Mouse (Mus musculus): ENCODE measurements around the gene Hydin. TPM values are rescaled to one million over a fixed set of nuclear protein-coding genes. Genes with fewer than 3 reads are reported as not detected.
"Not testable (repeated sequence)": the region's sequence is repeated elsewhere in the genome, so short reads cannot be mapped to it uniquely, and the experiment has no call there.

Gene Hydin
- total RNA-seq, 2 experiments from 2014 or later, result not detected

GRCm38 (mm10) chr8:110496286-110496685 lies 229.5 kb downstream of the Hydin start:
- ATAC-seq (replicated peaks; ENCODE audit: low FRiP score, low TSS enrichment, poor library complexity, severe bottlenecking), result no peak

- peak; percentile 65 for ATAC-seq (replicated peaks; ENCODE audit: low FRiP score, low TSS enrichment, poor library complexity, severe bottlenecking)
These were observed 233.5 kb downstream of the Hydin start for GRCm38 (mm10) chr8:110500253-110500652.

- ATAC-seq (replicated peaks; ENCODE audit: low FRiP score, low TSS enrichment, poor library complexity, severe bottlenecking), result no peak
These were observed 233.9 kb downstream of the Hydin start for GRCm38 (mm10) chr8:110500661-110501060.

GRCm38 (mm10) chr8:110501330-110501729 lies 234.6 kb downstream of the Hydin start:
- no peak for ATAC-seq (replicated peaks; ENCODE audit: low FRiP score, low TSS enrichment, poor library complexity, severe bottlenecking)

GRCm38 (mm10) chr8:110502880-110503279 lies 236.1 kb downstream of the Hydin start:
- no peak for ATAC-seq (replicated peaks; ENCODE audit: low FRiP score, low TSS enrichment, poor library complexity, severe bottlenecking)

GRCm38 (mm10) chr8:110508766-110509165 lies 242.0 kb downstream of the Hydin start:
- no peak for ATAC-seq (replicated peaks; ENCODE audit: low FRiP score, low TSS enrichment, poor library complexity, severe bottlenecking)

- no peak for ATAC-seq (replicated peaks; ENCODE audit: low FRiP score, low TSS enrichment, poor library complexity, severe bottlenecking)
These were observed 253.0 kb downstream of the Hydin start for GRCm38 (mm10) chr8:110519790-110520189.

GRCm38 (mm10) chr8:110521851-110522250 lies 255.1 kb downstream of the Hydin start:
- no peak for ATAC-seq (replicated peaks; ENCODE audit: low FRiP score, low TSS enrichment, poor library complexity, severe bottlenecking)

GRCm38 (mm10) chr8:110522495-110522894 lies 255.7 kb downstream of the Hydin start:
- ATAC-seq (replicated peaks; ENCODE audit: low FRiP score, low TSS enrichment, poor library complexity, severe bottlenecking), result not testable (repeated sequence)

GRCm38 (mm10) chr8:110522985-110523384 lies 256.2 kb downstream of the Hydin start:
- no peak for ATAC-seq (replicated peaks; ENCODE audit: low FRiP score, low TSS enrichment, poor library complexity, severe bottlenecking)

- ATAC-seq (replicated peaks; ENCODE audit: low FRiP score, low TSS enrichment, poor library complexity, severe bottlenecking), result no peak
These were observed 258.5 kb downstream of the Hydin start for GRCm38 (mm10) chr8:110525229-110525628.

GRCm38 (mm10) chr8:110530008-110530762 lies 263.4 kb downstream of the Hydin start:
- ATAC-seq (replicated peaks; ENCODE audit: low FRiP score, low TSS enrichment, poor library complexity, severe bottlenecking), result no peak

- no peak for ATAC-seq (replicated peaks; ENCODE audit: low FRiP score, low TSS enrichment, poor library complexity, severe bottlenecking)
These were observed 267.0 kb downstream of the Hydin start for GRCm38 (mm10) chr8:110533781-110534180.

GRCm38 (mm10) chr8:110537849-110538248 lies 271.1 kb downstream of the Hydin start:
- ATAC-seq (replicated peaks; ENCODE audit: low FRiP score, low TSS enrichment, poor library complexity, severe bottlenecking), result no peak

GRCm38 (mm10) chr8:110550343-110550742 lies 283.6 kb downstream of the Hydin start:
- no peak for ATAC-seq (replicated peaks; ENCODE audit: low FRiP score, low TSS enrichment, poor library complexity, severe bottlenecking)

- ATAC-seq (replicated peaks; ENCODE audit: low FRiP score, low TSS enrichment, poor library complexity, severe bottlenecking), result not testable (repeated sequence)
These were observed 285.3 kb downstream of the Hydin start for GRCm38 (mm10) chr8:110552111-110552510.

GRCm38 (mm10) chr8:110592641-110593040 lies 325.9 kb downstream of the Hydin start:
- no peak for ATAC-seq (replicated peaks; ENCODE audit: low FRiP score, low TSS enrichment, poor library complexity, severe bottlenecking)

- ATAC-seq (replicated peaks; ENCODE audit: low FRiP score, low TSS enrichment, poor library complexity, severe bottlenecking), result no peak
These were observed 327.4 kb downstream of the Hydin start for GRCm38 (mm10) chr8:110594164-110594563.

- ATAC-seq (replicated peaks; ENCODE audit: low FRiP score, low TSS enrichment, poor library complexity, severe bottlenecking), result peak; percentile 71
These were observed 337.8 kb downstream of the Hydin start for GRCm38 (mm10) chr8:110604556-110604955.

- ATAC-seq (replicated peaks; ENCODE audit: low FRiP score, low TSS enrichment, poor library complexity, severe bottlenecking), result no peak
These were observed 338.7 kb downstream of the Hydin start for GRCm38 (mm10) chr8:110605401-110606015.

GRCm38 (mm10) chr8:110615730-110616129 lies 349.0 kb downstream of the Hydin start:
- peak; percentile 55 for ATAC-seq (replicated peaks; ENCODE audit: low FRiP score, low TSS enrichment, poor library complexity, severe bottlenecking)
